Mouse (Mus musculus) adipocyte (in vitro differentiated cells): ENCODE results near the gene Kif16b.
"Not testable (repeated sequence)": the region's sequence is repeated elsewhere in the genome, so short reads cannot be mapped to it uniquely, and the experiment has no call there.

Source experiments
- DNase-seq: peaks from one replicate; pipeline ENCODE4 v3.0.0-alpha.2; 2016; ENCODE audit warnings: low spot score

Kif16b gene

DNA sequence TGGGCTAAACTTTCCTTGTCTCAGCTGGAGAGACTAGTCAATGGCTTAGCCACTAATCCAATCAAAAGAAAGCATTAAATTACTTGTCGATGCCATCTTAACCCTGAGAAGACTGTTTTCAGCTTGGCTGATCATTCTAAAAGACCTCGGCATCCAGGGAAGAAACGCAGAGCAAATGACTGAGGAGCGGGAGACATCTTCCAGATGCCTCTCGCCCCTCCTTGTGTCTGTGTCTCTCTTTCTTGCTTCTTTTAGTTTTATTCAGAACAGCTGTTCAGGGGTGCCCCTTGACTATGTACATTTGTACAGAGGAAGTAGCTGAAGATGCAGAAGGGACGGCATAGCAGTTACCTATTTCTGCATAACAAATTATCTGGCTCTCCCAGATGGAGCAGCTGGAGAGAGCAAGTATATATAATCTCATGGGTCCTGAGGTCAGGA lies 311.0 kb downstream of the Kif16b start:
- no peak for DNase-seq

DNA sequence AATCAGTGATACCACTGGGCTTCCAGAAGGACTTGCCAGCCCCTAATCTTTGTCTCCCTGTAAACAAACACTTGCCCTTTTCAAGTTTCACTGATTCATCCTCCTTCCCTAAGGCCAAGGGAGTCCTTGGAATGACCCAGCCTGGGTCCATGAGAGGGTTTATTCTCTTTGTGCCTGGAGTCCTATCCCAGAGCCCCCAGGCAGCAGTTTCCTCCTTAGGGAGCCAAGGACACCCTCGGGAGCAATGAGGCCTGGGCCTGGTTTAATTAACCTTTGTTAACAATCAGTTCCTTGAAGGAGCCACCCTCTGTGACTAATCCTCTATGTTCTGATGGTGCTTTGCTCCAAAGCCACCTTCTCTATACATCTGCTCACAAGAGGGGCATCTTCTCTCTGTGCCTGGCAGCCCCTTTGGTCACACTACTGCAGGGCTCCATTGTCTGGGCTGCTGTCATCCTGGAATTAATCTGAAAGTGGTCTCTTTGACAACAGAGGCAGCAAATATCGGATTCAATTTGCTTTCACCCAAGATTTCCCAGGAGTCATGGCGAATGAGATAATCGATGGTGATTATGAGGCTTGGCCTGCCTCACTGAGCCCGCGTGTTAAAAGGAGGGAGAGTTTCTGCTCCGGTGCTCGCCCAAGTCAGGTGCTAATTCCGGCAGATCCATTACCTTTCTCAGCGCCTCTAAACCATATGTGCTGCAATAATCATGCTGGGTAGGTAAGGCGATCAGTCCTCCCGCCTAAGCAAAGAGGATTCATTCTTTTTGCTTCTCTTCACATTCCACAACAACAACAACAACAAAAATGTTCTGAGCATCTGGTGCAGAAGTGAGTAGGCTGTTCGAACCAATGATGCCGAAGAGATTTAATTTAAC lies 311.7 kb downstream of the Kif16b start:
- DNase-seq = no peak

DNA sequence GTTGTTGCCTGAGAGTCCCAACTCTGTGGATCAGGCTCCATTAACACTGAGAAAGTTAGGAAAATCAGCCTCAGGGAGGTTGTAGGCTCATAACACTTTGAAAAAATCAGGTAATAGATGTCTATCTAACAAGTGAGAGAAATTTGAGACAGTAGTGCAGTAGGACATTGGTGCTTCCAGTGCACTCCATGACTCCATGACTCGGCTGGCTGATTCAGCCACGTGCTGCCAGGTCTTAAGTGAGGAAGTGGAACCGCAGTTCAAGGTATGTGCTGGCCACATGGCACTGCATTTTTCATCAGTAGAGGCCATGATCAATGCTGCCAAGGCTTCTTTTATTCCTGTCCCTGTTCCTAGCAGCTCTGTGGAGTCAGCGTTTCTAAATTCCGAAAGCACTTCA lies 315.5 kb downstream of the Kif16b start:
- DNase-seq = no peak

DNA sequence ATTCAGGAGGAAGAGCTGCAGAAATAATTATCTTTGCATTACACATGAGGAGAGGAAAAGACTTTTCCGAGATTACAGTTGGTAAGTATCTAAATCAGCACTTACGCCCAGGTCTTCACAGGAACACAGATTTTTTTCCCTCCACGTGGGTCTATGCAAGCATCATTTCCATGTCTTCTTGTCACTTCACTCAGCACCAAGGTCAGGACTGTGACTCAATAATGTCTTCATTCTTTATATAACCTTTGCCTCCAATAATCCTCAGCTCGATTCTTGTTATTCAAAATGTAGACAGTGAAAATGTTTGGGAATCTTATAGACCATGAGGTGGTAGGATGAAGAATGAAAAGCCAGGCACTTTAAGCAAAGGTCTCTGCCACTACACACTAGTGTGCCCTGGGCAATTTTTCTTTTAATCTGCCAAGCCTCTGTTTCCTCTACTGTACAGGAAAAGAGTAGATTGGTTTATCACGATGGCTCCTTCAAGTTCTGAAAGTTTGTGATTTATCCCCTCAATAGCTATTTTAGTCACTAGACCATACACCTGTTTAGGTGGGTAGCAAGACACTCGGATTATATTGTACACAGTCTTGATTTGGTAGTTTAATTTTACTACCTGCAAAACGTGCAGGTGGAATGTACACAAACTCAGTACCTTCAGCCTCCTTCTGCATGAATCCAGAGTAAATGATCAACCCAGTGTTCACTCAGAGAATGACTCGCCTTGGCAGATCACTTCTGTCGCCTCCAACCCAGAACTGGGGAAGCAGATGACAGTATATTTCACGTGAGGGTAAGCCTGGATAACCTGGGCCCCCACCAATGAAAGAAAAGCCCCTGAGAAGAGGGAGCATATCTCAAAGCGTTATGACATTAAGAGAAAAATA lies 316.2 kb downstream of the Kif16b start:
- no peak for DNase-seq

DNA sequence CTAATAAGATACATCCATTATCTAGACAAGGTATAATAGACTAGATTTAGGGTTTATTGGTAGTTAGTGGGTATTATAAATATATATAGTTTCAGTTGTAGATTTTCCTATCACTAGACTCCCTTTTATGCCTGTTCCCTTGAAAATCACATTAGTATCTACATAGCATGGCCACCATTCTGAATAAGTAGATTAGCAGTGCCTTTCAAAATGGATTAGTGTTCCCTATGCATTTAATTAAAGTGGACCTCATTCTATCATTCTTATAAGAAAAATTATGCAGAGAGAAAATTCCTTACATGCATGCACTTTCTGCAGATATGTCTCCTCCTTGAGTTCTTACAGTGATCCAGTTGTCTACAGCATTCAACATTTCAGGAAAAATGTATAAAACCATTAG lies 320.9 kb downstream of the Kif16b start:
- DNase-seq = no peak

DNA sequence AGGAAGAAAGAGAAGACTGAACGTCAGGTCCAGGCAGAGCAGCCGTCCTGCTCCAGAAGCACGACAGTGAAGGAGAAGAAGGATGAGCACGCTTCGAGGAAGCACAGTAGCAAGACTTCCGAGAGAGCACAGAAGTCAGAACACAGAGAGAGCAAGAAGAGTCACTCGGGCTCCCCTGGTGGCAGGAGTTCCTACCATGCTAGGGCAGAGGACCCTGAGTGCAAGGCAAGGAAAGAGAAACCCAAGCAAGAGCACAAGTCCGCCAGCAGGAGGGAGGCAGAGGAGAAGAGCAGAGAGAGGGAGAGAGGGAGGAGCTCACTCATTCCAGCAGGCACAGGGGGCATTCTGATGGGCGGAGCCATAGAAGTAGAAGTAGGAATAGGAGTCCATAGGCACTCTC lies 323.9 kb downstream of the Kif16b start:
- not testable (repeated sequence) for DNase-seq

DNA sequence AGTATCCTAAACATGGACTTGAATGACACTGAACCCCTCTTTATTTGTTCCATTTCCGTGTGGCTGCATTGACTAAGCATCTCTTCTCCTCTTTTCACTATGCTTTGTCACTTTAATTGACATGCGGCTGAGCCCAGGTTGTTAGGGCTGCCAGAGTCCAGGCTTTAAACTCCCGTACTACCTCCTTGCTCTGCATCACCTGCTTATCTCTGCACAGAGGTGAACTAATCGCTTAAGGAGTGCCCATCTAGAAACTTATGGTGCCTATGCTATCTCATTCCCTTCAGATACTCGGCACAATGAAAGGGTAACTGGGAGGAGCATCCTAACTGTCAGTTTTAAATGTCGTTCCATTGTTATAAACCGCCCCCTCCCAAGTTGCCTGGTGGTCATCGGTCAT lies 331.6 kb downstream of the Kif16b start:
- DNase-seq = no peak
